Mouse (Mus musculus) liver, embryonic 14.5 days (tissue): ENCODE measurements around the gene Cyp2t4. TPM values are rescaled to one million over a fixed set of nuclear protein-coding genes. Genes with fewer than 3 reads are reported as not detected.

Source experiments
- ATAC-seq: fragments of 200-750 bp; cut with Nextera tagmentation; 2 replicates; pipeline ENCODE4 v1.8.0; 2017; ENCODE audit warnings: moderate number of reproducible peaks, mild to moderate bottlenecking, moderate library complexity; ENCODE audit not compliant: insufficient read depth
- DNase-seq, 3 experiments: peaks; one replicate each; pipeline ENCODE4 v3.0.0-alpha.2; 2012 to 2013; ENCODE audit warnings: low read depth in 3 of 3, low spot score in 3 of 3
- H3K27ac ChIP-seq: fragments of 300-500 bp; sonication (generic); 2 replicates; pipeline ENCODE4 v1.5.1; 2014; ENCODE audit warnings: moderate library complexity, mild to moderate bottlenecking, control low read depth, inconsistent platforms
- H3K27me3 ChIP-seq: fragments of 300-500 bp; sonication (generic); 2 replicates; pipeline ENCODE4 v1.6.1; 2014; ENCODE audit warnings: mild to moderate bottlenecking, low read length, moderate library complexity; ENCODE audit not compliant: control insufficient read depth, insufficient read depth
- H3K36me3 ChIP-seq: fragments of 300-500 bp; sonication (generic); replicated peaks from 2 replicates; pipeline ENCODE4 v1.6.1; 2014; ENCODE audit warnings: low read depth; ENCODE audit not compliant: control insufficient read depth, insufficient read depth
- H3K4me1 ChIP-seq, 2 experiments: fragments of 200-500 bp in 1 of 2; fragments of 300-500 bp in 1 of 2; sonication (generic) in 1 of 2; replicated peaks; 2 replicates each; pipeline ENCODE4 v1.6.1; 2012 to 2014; ENCODE audit warnings: antibody characterized with exemption in 1 of 2, inconsistent platforms in 1 of 2, low read length in 1 of 2; ENCODE audit not compliant: control insufficient read depth in 2 of 2, insufficient read depth in 2 of 2
- H3K4me2 ChIP-seq: fragments of 300-500 bp; sonication (generic); 2 replicates; pipeline ENCODE4 v1.6.1; 2014; ENCODE audit warnings: low read depth, mild to moderate bottlenecking, control low read depth, moderate library complexity
- H3K4me3 ChIP-seq, 2 experiments: fragments of 200-500 bp in 1 of 2; fragments of 300-500 bp in 1 of 2; sonication (generic) in 1 of 2; 2 replicates each; pipeline ENCODE4 v1.5.1; 2012 to 2014; ENCODE audit warnings: low read depth in 2 of 2, low read length in 2 of 2, mild to moderate bottlenecking in 2 of 2, control low read depth in 1 of 2, inconsistent platforms in 1 of 2, moderate library complexity in 1 of 2; ENCODE audit not compliant: insufficient read depth in 1 of 2
- H3K9ac ChIP-seq: fragments of 300-500 bp; sonication (generic); replicated peaks from 2 replicates; pipeline ENCODE4 v1.6.1; 2014; ENCODE audit warnings: mild to moderate bottlenecking, control low read depth, moderate library complexity
- H3K9me3 ChIP-seq: fragments of 300-500 bp; sonication (generic); 2 replicates; pipeline ENCODE4 v1.6.1; 2016; ENCODE audit warnings: low read length, mixed read lengths; ENCODE audit not compliant: control insufficient read depth
- CTCF ChIP-seq: IDR thresholded peaks from 2 replicates; pipeline ENCODE4 v1.5.1; 2016; ENCODE audit warnings: antibody characterized with exemption, low read depth, control low read depth
- EP300 ChIP-seq: IDR thresholded peaks from 2 replicates; pipeline ENCODE4 v1.6.1; 2016; ENCODE audit warnings: antibody characterized with exemption, low read depth
- WGBS: fragments of 180-500 bp; shearing (Covaris S2); extraction: QIAGEN DNeasy Blood & Tissue Kit; methylation state at CpG from one replicate; pipeline ENCODE4 v1.1.7; 2014; ENCODE audit not compliant: insufficient replicate concordance; 5-methylcytosine and 5-hydroxymethylcytosine counted together
- polyA plus RNA-seq, 2 experiments: library from polyadenylated mRNA; depleted of rRNA in 1 of 2; stranded (reverse) in 1 of 2; unstranded in 1 of 2; fragments of >200 nt; fragmentation: Nextera tagmentation in 1 of 2; extraction: Ambion mirVana in 1 of 2; gene quantifications; 2 replicates each; pipeline versions ENCODE4 v1.2.1 to v1.2.3; 2012 to 2014

Gene Cyp2t4
- polyA plus RNA-seq, 2 experiments, result not detected

GRCm38 (mm10) chr7:27128946-27129345 lies 24.6 kb upstream of the Cyp2t4 start:
- 71% methylated on average over 13 of the region's 13 CpGs for WGBS
- Histone ChIP-seq H3K9me3 (no peaks in the 10 kb centered on the region), H3K4me1 (no peaks in the 10 kb centered on the region), H3K36me3 (no peaks in the 10 kb centered on the region), H3K9ac (no peak overlapping the region), H3K27me3 (no peaks in the 10 kb centered on the region), H3K4me3 (no peak overlapping the region), H3K27ac (no peak overlapping the region), H3K4me2 (no peak overlapping the region)
- ATAC-seq (no peak), DNase-seq (no peak)
- TF ChIP-seq CTCF (no peak), EP300 (no peak)

DNA sequence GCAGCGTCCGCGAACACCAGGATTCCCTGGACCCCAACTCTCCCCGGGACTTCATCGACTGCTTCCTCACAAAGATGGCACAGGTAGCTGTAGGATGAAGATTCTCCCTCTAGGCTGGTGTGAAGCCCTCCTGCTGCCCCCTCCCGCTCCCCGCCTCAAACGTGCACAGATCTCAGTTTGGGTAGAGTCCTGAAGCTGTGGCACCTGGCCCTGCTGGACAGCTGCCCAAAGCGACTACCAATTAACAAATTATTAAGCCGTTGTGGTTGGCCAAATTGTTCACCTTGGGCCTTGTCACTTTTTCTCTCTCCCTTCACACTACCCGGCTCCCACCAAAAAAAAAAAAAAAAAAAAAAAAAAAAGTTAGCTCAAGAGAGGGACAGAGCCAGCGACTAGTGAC lies 23.7 kb upstream of the Cyp2t4 start:
- H3K9ac ChIP-seq, result no peak overlapping the region
- H3K4me1 ChIP-seq, result no peaks in the 10 kb centered on the region
- WGBS, result 72% methylated on average over 12 of the region's 12 CpGs
- TF ChIP-seq EP300, result no peak
- TF ChIP-seq CTCF, result no peak
- no peaks in the 10 kb centered on the region for H3K36me3 ChIP-seq
- no peak overlapping the region for H3K27ac ChIP-seq
- no peak overlapping the region for H3K4me3 ChIP-seq
- H3K27me3 ChIP-seq, result no peaks in the 10 kb centered on the region
- no peak for DNase-seq
- ATAC-seq, result no peak
- no peaks in the 10 kb centered on the region for H3K9me3 ChIP-seq
- H3K4me2 ChIP-seq, result no peak overlapping the region

- DNase-seq (no peak), ATAC-seq (no peak)
These were observed 22.8 kb upstream of the Cyp2t4 start for GRCm38 (mm10) chr7:27130521-27131370.

DNA sequence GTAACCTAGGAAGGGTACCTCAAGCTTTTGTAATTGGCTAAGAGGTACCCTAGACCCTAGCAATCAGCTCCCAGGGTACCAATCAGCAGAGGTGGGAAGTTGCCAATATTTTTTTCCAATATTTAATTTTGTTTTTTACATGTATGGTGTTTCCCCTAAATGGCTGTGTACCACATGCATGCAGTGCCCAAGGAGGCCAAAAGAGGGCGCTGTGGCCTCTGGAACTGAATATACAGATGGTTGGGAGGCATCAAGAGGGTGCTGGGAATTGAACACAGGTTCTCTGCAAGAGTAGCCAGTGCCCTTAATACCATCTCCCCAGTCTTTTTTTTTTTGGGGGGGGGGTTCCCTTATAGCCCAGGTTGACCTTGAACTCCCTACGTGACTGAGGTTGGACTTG lies 22.1 kb upstream of the Cyp2t4 start:
- Histone ChIP-seq H3K4me3 (no peak overlapping the region), H3K4me1 (no peaks in the 10 kb centered on the region), H3K9me3 (no peaks in the 10 kb centered on the region), H3K27me3 (no peaks in the 10 kb centered on the region), H3K36me3 (no peaks in the 10 kb centered on the region), H3K27ac (no peak overlapping the region), H3K9ac (no peak overlapping the region), H3K4me2 (no peak overlapping the region)
- WGBS, result 44% methylated on average over 2 of the region's 2 CpGs
- no peak for ATAC-seq
- TF ChIP-seq CTCF (peak; percentile 44), EP300 (no peak)
- DNase-seq, result no peak

More at GRCm38 (mm10) chr7:27130521-27131370, 22.8 kb upstream of the Cyp2t4 start:
- Histone ChIP-seq H3K4me3 (no peak overlapping the region), H3K4me2 (no peak overlapping the region), H3K27ac (no peak overlapping the region), H3K9ac (no peak overlapping the region), H3K4me1 (no peaks in the 10 kb centered on the region), H3K9me3 (no peaks in the 10 kb centered on the region), H3K27me3 (no peaks in the 10 kb centered on the region), H3K36me3 (no peaks in the 10 kb centered on the region)
- TF ChIP-seq EP300, result no peak
- no peak for TF ChIP-seq CTCF
- WGBS, result 74% methylated on average over 22 of the region's 22 CpGs

GRCm38 (mm10) chr7:27132588-27132987 lies 20.9 kb upstream of the Cyp2t4 start:
- Histone ChIP-seq H3K4me3 (no peak overlapping the region), H3K27ac (no peak overlapping the region), H3K4me2 (0 out of 2 replicates have a peak overlapping the region, but pooled peaks have one; percentile 18), H3K36me3 (no peaks in the 10 kb centered on the region), H3K9ac (no peak overlapping the region), H3K4me1 (no peaks in the 10 kb centered on the region), H3K27me3 (no peaks in the 10 kb centered on the region), H3K9me3 (no peaks in the 10 kb centered on the region)
- DNase-seq, result peak in 2 of 3 experiments; percentile 13 to 17
- TF ChIP-seq CTCF (peak; percentile 47), EP300 (no peak)
- ATAC-seq, result no peak
- WGBS, result 12% methylated on average over 10 of the region's 10 CpGs
